Mouse (Mus musculus) 416B (cell line): ENCODE results near the gene Flvcr1.

Experiments
- DNase-seq: peaks from one replicate; pipeline ENCODE4 v3.0.0; 2011; ENCODE audit warnings: low read depth

Gene Flvcr1

DNA sequence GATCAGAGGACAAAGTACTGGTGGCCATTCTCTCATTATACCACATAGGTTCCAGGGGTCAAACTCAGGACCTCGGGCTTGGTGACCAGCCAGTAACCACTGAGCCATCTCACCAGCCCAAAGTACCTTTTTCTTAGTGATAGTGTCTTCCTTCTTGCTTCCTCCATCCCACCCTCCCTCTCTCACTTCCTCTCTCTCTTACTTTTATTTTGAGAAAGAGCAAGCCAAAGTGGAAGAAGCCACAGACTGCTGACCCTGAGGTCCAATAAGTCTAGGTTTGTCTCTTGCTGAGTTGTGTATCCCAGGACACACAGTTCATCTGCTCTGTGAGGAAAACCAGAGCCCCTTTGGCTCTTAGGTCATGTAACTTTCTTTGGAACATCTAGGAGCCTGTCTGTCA lies 45.5 kb downstream of the Flvcr1 start:
- no peak for DNase-seq

DNA sequence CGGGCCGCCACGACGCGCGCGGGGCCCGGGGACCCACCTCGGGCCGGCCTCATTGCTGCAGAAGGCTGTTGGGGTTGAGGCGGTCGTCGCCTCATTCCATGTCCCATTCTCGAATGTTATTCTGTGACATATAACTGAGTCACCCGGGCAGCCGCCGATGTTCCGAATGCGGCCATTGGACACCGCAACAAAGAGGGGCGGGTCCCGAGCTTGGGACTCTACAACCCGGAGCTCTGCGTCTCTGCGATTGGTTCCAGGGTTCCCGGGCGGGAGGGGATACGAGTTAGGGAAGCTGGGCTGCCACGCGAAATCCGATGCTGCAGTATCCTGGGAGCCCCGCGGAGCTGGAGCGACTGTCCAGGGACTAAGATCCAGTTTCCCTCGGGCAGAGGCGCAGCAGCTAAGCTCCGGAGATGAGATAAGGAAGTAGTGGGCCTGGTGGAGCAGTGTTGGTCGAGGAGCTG lies 46.8 kb downstream of the Flvcr1 start, which contains the start of gene Vash2:
Gene Vash2, minus strand, starts transcription at position 197 of the 464 bp plus-strand sequence.
- no peak for DNase-seq

DNA sequence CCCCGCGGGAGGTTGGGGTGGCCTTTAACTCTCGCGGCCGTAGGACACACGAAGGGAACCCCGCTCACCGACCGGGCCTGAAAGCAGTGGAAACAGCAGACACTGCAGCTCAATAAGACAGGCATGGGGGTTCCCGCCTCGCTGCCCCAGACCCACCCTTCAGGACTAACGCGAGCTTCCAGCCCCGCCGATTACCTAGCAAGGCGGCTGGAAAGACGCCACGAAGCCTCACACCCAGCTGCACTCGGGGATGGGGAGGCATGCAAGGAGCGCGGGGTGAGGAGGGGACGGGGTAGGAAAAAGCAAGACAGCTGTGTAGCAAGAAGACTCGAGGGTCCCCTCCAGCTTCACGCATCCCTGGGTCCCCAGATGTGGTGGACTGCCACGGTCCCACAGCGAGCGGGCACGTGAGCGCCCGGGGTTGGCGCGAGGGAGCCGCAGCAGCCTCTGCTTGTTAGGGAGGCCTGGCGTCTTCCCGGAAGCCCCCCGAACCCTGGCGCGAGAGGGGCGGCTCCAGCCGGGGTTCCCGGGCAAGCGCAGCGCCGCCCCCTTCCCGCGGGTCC lies 47.4 kb downstream of the Flvcr1 start:
- no peak for DNase-seq

DNA sequence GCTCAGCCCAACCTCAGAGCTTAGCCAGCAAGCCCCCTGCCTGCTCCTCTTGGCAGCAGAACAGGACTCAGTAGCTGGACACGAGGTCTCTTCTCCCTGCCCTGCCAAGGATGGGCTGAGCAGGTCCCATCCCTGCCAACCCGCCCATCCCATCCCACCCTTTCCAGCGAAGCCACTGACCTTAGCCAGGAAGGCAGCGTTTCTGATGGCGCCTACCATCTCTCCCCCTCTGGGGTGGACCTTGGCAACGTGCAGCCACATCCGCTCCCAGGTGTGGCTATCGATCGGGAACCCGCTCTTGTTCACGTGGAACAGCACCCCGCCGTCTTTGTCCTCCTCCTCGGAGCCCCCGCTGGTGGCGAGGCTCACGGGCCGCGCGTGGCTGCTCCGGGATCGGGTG lies 48.0 kb downstream of the Flvcr1 start:
- DNase-seq = no peak

DNA sequence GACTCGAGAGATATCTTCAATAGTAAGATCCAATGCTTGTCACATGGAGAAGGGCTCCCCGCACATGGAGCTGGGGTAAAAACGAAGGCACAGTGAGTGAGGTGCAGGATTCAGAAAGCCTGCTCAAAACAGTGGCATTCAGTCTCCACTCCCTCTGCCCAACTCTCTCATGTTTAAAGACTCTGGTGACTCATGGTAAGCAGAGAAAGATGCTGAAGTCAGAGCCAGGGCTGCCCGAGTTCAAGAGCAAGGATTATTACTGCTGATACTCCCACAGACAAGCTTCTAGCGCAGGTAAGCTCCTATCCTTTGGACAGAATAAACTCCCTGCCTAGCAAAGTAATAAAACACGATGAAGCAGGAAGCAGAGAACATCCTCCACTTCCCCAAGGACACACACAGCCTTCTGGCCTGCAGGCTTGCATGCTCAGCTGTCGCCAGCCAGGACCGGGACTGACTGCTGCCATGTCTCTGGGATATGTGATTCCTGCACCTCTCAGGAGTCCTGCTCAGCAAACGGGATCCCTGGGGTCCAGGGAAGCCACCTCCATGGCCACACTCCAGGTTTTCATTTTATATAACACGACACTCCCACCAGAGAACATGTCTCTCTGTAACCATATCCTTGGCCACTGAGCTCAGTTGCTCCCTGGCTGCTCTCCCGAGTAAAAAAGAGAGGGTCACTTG lies 48.9 kb downstream of the Flvcr1 start:
- no peak for DNase-seq

DNA sequence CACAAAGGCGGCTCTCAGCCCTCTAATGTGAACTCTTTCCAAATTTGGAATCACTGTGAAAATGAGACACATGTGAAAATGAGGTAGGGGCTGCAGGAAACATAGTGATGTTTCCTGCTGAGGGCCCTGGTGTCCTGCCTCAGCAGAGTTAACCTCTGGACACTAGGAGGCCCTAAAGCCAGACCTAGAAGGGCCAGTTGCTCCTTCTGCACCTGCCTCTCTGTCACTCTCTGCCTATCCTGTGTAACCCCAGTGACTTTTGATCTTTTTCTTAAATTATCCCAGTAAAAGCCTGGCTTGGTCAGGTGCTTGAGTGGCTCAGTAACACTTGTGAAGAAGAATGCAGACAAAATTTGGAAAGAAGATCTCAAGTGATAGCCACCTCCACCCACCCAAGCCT lies 51.1 kb downstream of the Flvcr1 start:
- no peak for DNase-seq

DNA sequence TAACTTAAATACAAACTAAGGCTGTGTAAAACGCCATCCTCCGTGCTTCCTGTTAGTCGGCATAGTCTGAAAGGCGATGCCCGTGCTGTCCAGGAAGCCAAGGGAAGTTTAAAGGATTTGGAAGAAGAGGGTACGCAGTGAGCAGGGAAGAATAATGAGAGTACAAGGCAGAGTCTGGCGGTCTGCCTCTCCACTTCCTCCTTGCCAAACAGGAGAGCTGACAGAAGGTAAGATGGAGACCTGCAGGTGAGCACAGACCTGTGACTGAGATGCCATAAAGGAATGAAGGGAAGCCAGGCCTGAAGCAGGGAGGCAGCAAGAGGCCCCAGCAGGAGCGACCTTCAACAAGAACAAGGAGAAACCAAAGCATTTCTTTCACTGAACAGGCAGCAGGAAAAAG lies 51.8 kb downstream of the Flvcr1 start:
- DNase-seq = no peak

DNA sequence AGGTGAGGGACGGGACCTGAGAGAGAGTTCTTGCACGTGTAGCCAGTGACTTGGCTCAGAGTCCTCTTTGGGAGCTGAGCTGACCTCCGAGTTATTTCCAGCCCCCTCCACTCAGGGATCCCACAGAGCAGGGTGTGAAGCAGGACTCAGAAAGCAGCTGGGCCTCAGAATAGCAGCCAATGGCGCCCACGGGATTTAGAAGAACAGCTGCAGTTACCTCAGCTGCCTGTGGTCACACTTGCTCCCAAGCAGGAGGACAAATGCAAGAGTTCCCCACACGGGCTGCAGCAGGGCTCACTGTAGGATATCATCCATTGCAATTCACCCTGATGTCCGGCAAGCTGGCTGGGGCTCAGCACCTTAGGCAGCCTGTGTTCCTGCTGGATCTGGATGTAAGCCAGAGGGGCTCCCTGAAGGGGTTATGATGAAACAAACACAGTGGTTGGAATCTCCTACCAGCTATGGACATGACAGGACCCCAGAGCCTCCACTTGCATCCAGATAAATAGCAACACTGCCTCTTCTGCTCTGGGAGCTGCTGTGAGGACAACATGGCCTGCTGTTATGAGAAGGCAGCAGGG lies 53.3 kb downstream of the Flvcr1 start:
- no peak for DNase-seq

DNA sequence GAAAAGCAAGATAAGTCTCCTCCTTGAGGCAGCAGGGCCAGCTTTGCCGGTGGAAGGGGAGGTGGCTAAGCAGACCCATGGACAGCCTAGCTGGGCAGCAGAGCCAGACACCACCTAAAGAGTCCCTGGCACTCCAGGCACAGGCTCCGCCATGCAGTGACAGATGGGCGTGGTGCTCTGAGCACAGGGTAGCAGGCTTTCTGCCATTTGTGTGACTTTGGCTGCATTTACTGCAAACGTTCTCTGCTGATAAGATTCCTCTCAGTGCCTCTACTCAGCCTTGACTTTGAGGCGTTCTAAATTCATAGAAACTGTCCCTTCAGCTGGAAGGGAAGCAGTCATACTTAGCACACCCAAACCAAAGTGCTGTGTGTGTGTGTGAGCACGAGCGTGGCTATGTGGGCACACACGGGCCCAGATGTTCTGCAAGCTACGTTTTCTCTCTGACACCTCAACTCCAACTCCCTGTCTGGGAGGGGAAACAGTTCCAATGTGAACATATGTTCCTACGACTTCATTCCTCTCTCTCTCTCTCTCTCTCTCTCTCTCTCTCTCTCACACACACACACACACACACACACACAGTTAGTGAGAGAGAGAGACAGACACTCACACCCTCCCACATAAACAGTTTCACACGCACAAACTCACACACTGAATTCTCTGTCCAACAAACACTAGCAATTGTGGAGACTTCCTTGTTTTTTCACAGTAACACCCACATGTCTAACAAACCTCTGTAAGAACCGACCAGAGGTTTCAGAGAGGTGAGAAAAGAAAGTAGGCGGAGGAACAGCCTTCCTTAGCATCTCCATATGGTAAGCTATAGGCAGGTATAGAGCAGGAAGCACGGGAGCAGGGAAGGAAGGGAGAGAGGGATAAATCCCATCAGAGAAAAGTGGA lies 54.0 kb downstream of the Flvcr1 start:
- no peak for DNase-seq

DNA sequence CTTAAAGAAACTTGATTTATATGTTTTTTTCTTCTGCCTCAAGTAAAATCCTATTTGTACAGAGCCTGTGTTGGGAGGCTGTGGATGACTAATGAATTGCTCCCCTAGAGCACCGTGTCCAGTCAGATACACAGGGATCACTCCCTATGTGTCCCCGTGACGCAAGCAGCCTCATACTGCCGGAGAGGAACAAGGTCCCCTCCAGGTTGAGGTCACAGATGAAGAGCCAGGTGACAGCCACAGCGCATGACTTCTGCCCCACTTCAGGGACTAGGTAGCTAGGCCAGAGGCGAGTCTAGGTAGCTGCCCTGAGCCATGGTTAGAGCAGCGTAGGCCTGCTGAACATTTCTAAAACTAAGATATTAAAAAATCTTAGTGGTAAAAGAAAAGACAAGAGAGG lies 57.9 kb downstream of the Flvcr1 start:
- no peak for DNase-seq

DNA sequence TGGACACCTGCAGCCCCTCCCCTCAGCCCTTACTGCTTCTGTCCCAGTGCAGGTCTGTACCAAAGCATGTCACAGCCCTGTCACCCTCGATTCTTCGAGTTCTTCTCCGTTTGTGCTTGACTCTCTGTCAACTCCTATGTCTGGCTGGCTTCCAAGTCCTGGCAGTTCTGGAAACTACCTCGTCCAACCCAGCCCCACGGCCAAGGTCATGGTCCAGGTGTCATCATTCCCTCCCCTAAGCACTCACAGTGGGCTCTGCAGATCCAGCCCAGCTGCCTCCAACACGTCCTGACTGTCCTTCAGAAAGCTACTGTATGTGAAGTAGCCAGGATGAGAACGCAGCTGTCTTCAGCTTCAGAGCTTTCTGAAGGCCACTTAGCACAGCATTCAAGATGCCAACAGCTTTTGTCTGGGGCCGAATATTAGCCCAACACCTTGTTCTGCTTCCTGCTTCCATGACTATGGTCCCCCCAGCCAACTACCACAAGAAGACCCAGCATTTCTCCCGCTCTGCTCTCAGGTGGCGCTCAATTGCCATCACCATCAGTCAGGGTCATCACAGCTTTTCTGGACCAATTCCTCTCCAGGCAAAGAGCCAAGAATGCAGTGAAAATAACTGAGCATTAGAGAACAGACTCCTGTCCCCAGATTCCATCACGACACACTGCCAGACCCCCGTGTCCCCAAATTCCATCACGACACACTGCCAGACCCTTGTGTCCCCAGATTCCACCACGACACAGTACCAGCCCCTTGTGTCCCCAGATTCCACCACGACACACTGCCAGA lies 60.8 kb downstream of the Flvcr1 start:
- no peak for DNase-seq

DNA sequence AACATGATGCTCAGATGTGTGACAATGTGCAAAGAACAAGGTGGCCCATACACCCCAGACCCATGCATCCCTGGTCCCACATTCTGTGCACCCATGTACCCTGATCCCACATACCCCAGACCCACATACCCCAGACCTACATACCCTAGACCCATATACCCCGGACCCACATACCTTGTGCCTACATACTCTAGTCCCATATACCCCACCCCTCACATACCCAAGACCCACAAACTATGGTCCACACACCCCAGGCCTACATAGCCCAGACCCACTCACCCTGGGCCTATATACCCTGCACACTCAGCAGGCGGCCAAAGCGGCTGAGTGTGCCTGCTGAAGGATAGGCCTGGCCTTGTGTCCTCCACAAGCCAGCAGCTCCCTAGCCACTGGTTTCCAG lies 63.2 kb downstream of the Flvcr1 start:
- DNase-seq = no peak

DNA sequence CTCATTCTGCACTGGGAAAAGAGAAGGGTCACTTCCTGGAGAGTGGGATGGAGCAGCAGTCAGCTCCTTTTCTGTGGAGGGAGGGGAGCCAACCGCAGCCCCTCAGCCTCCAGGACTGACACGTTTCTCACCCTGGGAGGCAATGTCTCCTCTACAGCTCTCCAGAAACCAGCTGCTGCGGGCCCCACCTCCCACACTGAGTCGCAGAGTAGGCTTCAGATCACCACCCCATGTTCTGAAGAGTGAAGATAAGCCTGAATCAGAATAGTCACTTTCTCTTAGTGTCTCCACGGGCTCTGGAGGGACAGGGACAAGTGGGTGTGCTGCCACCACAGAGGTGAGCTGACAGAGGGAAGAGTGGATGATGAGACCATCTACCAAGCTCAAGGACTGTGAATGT lies 67.1 kb downstream of the Flvcr1 start:
- no peak for DNase-seq
